Mouse (Mus musculus) right cerebral cortex, adult 18-20 months (tissue): ENCODE measurements around the gene Cdkn1c.

Experiments used
- DNase-seq: peaks from one replicate; pipeline ENCODE4 v3.0.0; 2022; ENCODE audit warnings: mixed read lengths

The Cdkn1c gene

GRCm38 (mm10) chr7:143460874-143461273 lies at the start of gene Cdkn1c:
TSS of gene Cdkn1c (minus strand) at chr7:143461050.
- DNase-seq: peak; percentile 86

- DNase-seq: no peak
Observed at GRCm38 (mm10) chr7:143509566-143509965, 48.7 kb upstream of the Cdkn1c start.

- DNase-seq: peak; percentile 30
Observed at GRCm38 (mm10) chr7:143506675-143507074, 45.8 kb upstream of the Cdkn1c start.

- no peak for DNase-seq
Observed at GRCm38 (mm10) chr7:143506271-143506670, 45.4 kb upstream of the Cdkn1c start.

GRCm38 (mm10) chr7:143505823-143506222 lies 45.0 kb upstream of the Cdkn1c start:
- peak; percentile 39 for DNase-seq

- DNase-seq: no peak
Observed at GRCm38 (mm10) chr7:143505411-143505810, 44.6 kb upstream of the Cdkn1c start.

- no peak for DNase-seq
Observed at GRCm38 (mm10) chr7:143503926-143504325, 43.1 kb upstream of the Cdkn1c start.

- DNase-seq: no peak
Observed at GRCm38 (mm10) chr7:143502418-143503200, 41.8 kb upstream of the Cdkn1c start, which contains the start of gene Phlda2. TSS of gene Phlda2 (minus strand) at chr7:143503150.

GRCm38 (mm10) chr7:143501643-143502417 lies 41.0 kb upstream of the Cdkn1c start:
- no peak for DNase-seq

- no peak for DNase-seq
Observed at GRCm38 (mm10) chr7:143500912-143501311, 40.1 kb upstream of the Cdkn1c start.

GRCm38 (mm10) chr7:143498584-143498983 lies 37.7 kb upstream of the Cdkn1c start:
- DNase-seq: no peak

GRCm38 (mm10) chr7:143495104-143495961 lies 34.5 kb upstream of the Cdkn1c start:
- DNase-seq: no peak

GRCm38 (mm10) chr7:143493616-143494126 lies 32.8 kb upstream of the Cdkn1c start:
- no peak for DNase-seq

GRCm38 (mm10) chr7:143489735-143490134 lies 28.9 kb upstream of the Cdkn1c start:
- no peak for DNase-seq

- no peak for DNase-seq
Observed at GRCm38 (mm10) chr7:143482541-143482940, 21.7 kb upstream of the Cdkn1c start.

- no peak for DNase-seq
Observed at GRCm38 (mm10) chr7:143481806-143482387, 21.0 kb upstream of the Cdkn1c start.

GRCm38 (mm10) chr7:143480498-143480897 lies 19.6 kb upstream of the Cdkn1c start:
- DNase-seq: no peak

GRCm38 (mm10) chr7:143477800-143478199 lies 16.9 kb upstream of the Cdkn1c start:
- no peak for DNase-seq

GRCm38 (mm10) chr7:143476702-143477335 lies 16.0 kb upstream of the Cdkn1c start:
- DNase-seq: no peak

- DNase-seq: no peak
Observed at GRCm38 (mm10) chr7:143475876-143476275, 15.0 kb upstream of the Cdkn1c start.

GRCm38 (mm10) chr7:143474811-143475210 lies 14.0 kb upstream of the Cdkn1c start:
- DNase-seq: no peak
